Mouse (Mus musculus) liver, adult 2 months (tissue): ENCODE measurements around the gene Svop.

Experiments
- CTCF ChIP-seq: fragments of 200-500 bp; IDR thresholded peaks from 2 replicates; pipeline ENCODE4 v1.5.1; 2011; ENCODE audit warnings: low read depth, low read length, control low read depth
- POLR2A ChIP-seq: fragments of 200-500 bp; IDR thresholded peaks from 2 replicates; pipeline ENCODE4 v1.6.1; 2011; ENCODE audit warnings: low read length, control low read depth; ENCODE audit not compliant: insufficient read depth; ENCODE audit errors: extremely low read depth

GRCm38 (mm10) chr5:114040911-114041310 lies 50.5 kb downstream of the Svop start:
- TF ChIP-seq CTCF (no peak), POLR2A (no peak)
